Mouse (Mus musculus) spleen, adult 2 months (tissue): ENCODE measurements at regions not wholly inside any gene's neighbourhood (a gene's known extent, or its start where the extent isn't known, plus 50 kb on each side); places are given as distances from the start of the nearest gene placed in this dataset.

ENCODE experiments used
- CTCF ChIP-seq: fragments of 200-500 bp; IDR thresholded peaks from 2 replicates; pipeline ENCODE4 v1.5.1; 2011; ENCODE audit warnings: mild to moderate bottlenecking, inconsistent platforms; ENCODE audit not compliant: insufficient read depth, insufficient read length, insufficient replicate concordance; ENCODE audit errors: extremely low read depth
- POLR2A ChIP-seq: fragments of 200-500 bp; IDR thresholded peaks from 2 replicates; pipeline ENCODE4 v1.6.1; 2011; ENCODE audit warnings: low read depth, low read length, inconsistent platforms

DNA sequence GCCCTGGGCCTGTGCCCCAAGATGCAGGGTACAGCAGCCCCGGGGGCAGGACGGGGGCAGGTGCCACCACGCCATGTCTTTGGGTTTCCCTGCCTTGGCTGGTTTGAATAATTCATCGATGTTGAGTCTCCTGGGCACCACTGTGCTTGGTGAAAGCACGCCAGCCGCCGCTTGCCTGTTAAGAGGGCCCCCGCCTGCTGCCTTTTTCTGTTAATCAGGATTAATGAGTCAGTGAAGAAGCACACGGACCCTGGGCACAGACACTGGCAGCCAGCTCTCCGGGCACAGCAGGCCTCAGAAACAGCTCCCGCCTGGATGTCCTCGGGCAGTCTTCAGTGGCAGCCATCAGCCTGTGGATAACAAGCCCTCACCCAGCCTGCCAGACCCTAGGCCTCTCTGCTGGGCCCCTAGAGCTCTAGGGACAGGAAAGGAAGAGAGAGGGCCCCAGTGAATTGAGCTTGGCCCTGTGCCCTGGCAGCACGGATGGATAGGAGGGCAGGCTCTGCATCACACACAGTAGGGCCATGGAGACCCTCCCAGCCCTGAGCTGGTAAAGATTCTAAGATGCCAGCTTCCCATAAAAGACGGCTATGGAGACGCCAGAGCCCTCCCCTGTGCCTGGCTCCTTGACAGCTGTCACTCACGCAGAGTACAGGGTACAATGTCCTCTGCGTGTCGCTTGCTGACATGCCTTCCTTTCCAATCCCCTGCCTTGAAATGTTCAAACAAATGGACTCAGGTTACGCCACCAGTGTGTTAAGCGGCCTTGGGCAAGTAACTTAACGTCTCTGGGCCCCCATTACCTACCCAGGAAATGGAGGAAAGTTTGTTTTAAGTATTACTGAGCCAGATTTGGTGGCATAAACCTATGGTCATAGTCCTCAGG lies 118.4 kb downstream of the Cryba4 start:
- TF ChIP-seq POLR2A (no peak), CTCF (no peak)
